Mouse (Mus musculus) right cerebral cortex, postnatal 10 days (tissue): ENCODE measurements around the gene Crybb1.
A peak's percentile ranks its signal among the peaks of the same experiment; 100 is the strongest.

Source experiments
- DNase-seq, 2 experiments: peaks; one replicate each; pipeline ENCODE4 v3.0.0; 2021; ENCODE audit warnings: low spot score in 2 of 2

The Crybb1 gene

GRCm38 (mm10) chr5:112237866-112238570 is 17.6 kb upstream of the Crybb1 start:
- DNase-seq, result no peak

DNA sequence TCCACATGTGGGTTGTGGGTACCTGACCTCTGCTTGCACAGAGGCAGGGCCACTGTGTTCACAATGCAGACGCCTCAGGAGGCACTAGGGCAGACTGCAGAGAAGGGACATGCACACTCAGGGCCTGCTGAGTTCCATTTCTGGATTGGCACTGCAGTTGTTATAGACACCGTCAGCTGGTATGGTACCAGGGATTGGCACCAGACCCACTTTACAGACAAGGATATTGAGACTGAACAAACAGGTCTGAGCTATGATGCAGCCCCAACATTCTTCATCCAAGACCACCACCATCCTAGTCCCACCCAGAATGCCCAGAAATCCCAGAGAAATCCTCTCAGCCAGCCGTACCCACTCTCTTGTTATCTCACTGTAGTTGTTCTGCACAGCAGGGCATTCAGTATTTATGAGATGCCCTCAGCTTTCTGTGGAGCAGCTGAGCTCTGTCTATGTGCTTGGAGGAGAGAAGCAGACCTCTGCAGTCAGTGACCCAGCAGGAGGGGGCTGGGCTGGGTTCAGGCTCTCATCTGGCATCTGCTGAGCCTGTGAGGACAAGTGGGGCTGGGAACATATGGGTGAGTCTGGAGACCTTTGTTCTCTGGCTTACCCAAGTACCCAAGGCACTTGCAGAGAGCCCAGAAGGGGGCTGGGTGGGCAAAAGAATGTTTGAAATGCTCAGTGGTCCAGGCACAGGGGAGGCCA is 16.7 kb upstream of the Crybb1 start:
- no peak for DNase-seq

DNA sequence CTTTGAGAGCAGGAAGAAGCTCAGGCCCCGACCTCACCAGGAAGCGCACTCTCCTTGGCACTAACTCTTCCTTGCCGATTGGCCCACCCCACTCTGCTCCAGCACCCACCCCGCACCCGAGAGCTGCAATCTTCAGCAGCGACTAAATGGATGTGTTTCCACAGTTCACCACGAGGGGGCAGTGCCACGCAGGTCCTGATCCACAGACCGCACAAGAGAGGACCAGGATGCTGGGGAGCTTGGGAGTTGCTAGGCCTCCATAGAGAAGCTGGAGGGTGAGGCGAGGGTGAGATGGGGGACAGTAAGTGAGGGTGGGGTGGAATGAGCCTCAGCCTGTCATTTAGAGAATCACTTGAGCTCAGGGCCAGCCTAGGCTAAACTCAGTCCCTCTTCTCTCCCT is 14.9 kb upstream of the Crybb1 start:
- DNase-seq, result peak; percentile 92 to 93

- DNase-seq, result no peak
Measured at GRCm38 (mm10) chr5:112241849-112242248, 13.8 kb upstream of the Crybb1 start.

GRCm38 (mm10) chr5:112242361-112242778 is 13.2 kb upstream of the Crybb1 start:
- no peak for DNase-seq

GRCm38 (mm10) chr5:112243041-112243440 is 12.6 kb upstream of the Crybb1 start:
- no peak for DNase-seq

GRCm38 (mm10) chr5:112243539-112244274 is 11.9 kb upstream of the Crybb1 start:
- DNase-seq, result no peak

- no peak for DNase-seq
Measured at GRCm38 (mm10) chr5:112244275-112244562, 11.4 kb upstream of the Crybb1 start.

DNA sequence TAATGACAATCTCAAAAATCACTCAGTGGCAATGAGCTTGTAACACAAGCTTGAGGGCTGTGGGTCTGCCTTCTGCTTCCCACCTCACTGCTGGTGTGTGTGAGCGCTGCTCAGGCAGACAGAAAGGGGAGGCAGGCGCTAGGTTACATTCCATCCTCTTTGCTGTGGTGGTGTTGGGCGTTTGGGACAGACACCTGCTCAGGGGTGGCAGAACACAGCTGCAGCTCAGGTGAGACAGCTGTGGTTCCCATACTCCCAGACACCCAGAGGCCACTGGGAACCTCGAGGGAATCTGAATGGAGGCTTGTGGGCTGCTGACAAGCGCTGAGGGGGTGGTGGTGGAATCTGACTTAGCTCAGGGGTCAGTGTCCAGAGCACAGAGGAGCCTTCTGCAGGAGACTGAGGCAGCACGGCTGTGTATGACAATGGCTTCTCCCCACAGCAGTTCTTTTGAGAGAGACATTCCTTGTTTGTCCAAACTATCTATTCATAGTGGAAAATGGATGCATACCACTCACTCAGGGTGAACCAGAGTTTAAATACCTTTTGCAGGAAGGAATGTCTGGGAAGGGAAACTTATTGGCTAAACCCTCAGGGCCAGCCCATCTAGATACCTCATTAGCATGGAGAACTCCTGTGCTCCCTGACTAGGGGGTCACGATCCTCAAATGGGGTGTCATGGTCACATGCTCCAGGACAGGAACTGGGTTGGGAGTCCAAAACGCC is 10.6 kb upstream of the Crybb1 start:
- no peak for DNase-seq

- no peak for DNase-seq
Measured at GRCm38 (mm10) chr5:112247399-112247798, 8.2 kb upstream of the Crybb1 start.

DNA sequence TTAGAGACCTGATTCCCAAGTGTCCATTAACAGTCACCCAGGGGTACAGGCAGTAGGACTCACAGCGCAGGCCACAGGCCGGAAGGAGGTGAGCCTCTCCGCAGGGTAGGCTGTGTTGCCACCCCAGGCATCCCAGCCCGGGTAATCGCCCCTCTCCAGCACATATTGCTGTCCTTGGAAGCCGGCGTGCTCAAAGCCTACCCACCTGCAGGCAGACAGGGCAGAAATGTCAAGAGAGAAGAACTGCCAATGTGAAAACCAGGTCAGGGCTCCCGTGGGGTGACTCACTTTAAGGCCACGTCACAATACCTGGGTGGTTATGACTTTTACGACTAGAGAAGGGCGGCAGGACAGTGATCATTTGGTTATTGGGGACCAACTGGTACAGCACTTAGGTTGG is 6.5 kb upstream of the Crybb1 start:
- DNase-seq, result no peak

DNA sequence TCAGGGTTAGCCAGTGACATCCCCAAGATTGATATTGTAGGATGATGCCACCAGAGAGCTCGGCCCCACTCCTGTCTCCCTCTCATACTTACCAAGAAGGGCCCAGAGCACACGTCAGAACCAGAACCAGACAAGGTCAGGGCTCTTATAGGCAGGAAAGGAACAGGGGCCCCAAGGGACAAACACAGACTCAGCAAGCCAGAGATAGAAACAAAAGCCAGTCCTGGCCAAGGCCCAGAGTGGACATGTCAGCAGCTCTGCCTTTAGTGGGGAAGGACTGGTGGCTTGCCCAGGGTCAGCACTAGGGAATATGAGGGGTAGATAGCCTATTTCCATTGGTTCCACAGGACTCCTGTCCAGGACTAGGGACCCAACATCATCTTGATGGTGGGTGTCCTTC is 3.2 kb upstream of the Crybb1 start, which contains the start of gene Cryba4:
Gene Cryba4 (minus strand): TSS at position 119 of the 400 bp plus-strand sequence.
- DNase-seq, result peak in 1 of 2 experiments; percentile 51

DNA sequence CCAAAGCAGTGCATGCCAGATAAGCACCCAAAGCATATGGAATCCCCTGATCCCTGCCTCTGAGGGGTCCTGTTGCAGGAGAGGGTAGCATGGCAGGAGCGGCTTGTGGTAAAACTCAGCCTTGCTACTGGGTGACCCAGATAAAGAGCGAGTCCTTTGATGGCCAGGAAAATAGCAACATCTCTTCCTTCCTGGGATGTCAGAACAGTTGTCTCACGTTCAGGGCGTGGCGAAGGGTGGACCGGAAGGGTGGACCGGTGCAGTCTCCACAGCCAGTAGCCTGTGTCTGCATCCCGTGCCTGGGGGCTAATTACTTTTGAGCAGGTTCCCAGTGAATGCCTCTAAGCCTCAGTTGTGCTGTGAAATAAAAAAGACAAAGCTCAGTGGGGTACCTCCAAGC is 2.4 kb upstream of the Crybb1 start:
- DNase-seq, result no peak

- DNase-seq, result peak; percentile 85 to 86
Measured at GRCm38 (mm10) chr5:112254282-112254806, 1.3 kb upstream of the Crybb1 start.

DNA sequence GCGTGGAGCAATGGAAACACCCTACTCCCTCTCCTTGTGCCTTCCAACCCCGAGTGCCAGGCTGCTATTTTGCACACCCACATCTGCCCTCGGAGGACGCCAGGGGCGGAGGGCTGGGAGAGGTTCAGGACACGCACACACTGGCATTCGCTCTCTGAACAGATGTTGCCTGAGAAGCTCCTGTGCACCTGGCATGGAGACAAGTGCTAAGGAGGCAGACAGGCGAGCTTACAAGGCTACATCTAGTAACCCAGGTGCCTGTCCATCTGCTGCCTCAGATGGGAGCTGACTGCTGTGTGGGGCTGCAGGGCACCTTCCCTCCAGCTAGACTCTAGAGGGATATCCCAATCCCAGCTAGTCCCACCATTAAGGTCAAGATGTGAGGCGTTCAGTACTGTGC is 842 bp downstream of the Crybb1 start:
- no peak for DNase-seq

DNA sequence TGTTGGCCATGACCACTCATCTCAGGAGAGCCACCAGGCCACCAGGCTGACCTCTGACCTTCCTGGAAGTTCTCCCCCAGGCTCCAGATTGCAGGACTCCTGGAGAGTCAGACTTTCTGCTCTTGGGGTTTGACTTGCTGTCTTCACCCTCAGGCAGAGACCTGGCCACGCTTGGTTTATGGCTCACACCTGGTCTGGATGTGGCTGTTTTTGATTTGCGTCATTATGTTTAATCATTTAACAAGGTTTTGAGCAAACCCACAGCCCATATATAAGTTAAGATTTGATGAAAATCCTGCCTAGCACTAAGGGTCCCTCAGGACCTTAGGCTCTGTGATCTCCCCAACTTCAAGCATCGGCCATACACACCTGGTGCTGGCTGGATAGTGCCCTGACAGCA is 2.3 kb downstream of the Crybb1 start:
- no peak for DNase-seq

DNA sequence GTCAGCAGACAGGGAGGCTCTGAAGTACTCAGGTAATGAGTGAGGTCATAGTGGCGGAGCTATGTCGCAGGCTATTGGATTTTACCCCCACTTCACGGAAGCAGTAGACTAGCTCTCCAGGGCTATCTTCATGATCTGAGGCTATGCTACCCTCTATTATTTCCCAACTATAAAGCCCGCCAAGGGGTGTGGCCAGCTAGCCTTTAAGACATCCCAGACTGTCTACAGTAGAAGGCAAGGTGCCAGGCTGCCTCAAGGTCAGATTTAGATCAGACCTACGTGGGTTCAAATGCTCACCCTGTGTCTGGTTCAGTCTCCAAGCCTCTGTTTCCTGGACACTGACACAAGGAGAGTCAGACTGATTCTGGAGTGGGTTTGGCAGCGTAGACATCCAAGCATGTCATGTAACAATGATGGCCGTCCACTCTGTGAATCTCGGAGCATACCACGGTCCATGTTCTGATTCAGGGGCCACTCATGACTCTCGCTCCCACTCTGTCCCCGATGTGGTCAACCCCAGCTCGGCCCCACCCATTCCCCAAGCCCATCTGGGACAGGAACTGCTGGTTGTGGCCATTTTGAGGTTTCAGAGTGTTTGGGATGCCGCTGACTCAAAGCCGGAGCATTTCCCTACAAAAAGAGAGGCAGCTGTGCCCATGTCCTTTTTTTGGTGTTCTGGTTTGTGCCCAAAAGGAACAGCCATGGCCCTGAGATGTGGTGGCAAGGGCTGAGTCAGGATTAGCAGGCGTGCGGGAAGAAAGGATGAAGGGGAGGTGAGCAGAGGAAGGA is 4.4 kb downstream of the Crybb1 start:
- no peak for DNase-seq

DNA sequence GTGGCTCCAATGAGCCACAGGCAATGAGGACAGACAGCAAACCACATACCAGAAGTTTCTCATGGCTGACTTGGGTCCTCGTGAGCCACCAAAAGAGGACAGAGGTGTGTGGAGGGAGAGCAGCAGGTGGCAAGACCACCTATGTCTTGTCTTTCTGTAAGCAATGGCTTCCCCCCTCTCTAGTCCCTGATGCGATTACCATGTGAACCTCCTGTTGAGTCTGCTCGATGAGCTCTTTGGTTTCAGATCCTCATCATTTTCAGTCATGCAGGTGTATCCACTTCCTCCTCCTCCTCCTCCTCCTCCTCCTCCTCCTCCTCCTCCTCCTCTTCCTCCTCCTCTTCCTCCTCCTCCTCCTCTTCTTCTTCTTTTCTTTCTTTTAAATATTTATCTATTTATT is 5.2 kb downstream of the Crybb1 start:
- DNase-seq, result no peak

GRCm38 (mm10) chr5:112264099-112264498 is 8.5 kb downstream of the Crybb1 start:
- DNase-seq, result no peak

GRCm38 (mm10) chr5:112265110-112265509 is 9.5 kb downstream of the Crybb1 start:
- no peak for DNase-seq

DNA sequence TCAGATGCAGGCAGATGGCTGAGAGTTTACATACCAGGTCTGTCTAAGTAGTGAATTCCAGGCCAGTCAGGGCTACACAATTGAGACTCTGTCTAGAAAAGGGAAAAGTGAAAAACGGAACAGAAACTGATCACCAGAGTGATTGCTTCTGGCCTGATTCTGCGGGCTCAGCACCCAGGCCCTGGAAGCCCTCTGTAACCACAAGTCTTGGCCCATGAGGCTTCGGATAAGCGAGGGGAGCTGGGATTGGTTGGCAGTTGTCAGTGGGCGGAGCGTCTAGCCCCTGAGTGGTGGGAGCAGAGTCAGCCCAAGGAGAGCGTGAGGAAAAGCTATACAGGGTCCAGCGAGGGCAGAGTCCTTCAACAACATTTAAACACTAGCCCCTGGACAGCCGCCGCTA is 9.9 kb downstream of the Crybb1 start:
- peak; percentile 65 to 66 for DNase-seq
